ENCODE assay signal across 8 mouse cellular contexts in genomic region chr1:54250158-54250866, GRCm38 (mm10). TPM values are rescaled to one million over a fixed set of nuclear protein-coding genes. Genes with fewer than 3 reads are reported as not detected.
A peak's percentile ranks its signal among the peaks of the same experiment; 100 is the strongest.
DNase-seq lines count a peak whose midpoint lies in the region; ATAC-seq and TF ChIP-seq lines count a peak whose summit lies in the region.

Ccdc150 (plus strand) TSS chr1:54250683.

- WGBS in heart, embryonic 12.5 days, result 19% methylated on average over 33 of the region's 33 CpGs
- 18% methylated on average over 33 of the region's 33 CpGs for WGBS in kidney, embryonic 16.5 days

- ATAC-seq in heart, embryonic 12.5 days (ENCODE audit: insufficient number of reproducible peaks, low FRiP score), result peak; percentile 100
- ATAC-seq in kidney, embryonic 16.5 days (ENCODE audit: low FRiP score, low TSS enrichment), result peak; percentile 100

- no peaks in the 10 kb centered on the region for H3K9me3 ChIP-seq in heart, embryonic 12.5 days (replicated peaks)
- H3K9me3 ChIP-seq in kidney, embryonic 16.5 days (ENCODE audit: low read length), result no peaks in the 10 kb centered on the region

- peak within 1 kb of the TSS; percentile 68 for H3K9ac ChIP-seq in heart, embryonic 12.5 days
- peak within 1 kb of the TSS; percentile 72 for H3K9ac ChIP-seq in kidney, embryonic 16.5 days (replicated peaks; ENCODE audit: low read length)

- no peaks in the 10 kb centered on the region for H3K27me3 ChIP-seq in heart, embryonic 12.5 days (replicated peaks)
- H3K27me3 ChIP-seq in kidney, embryonic 16.5 days (ENCODE audit: insufficient read depth, low read length), result no peaks in the 10 kb centered on the region

- H3K4me3 ChIP-seq in heart, embryonic 12.5 days, result peak within 1 kb of the TSS; percentile 61
- H3K4me3 ChIP-seq in kidney, embryonic 16.5 days (ENCODE audit: low read length), result peak within 1 kb of the TSS; percentile 69

- no peak within 1 kb of the TSS for H3K27ac ChIP-seq in heart, embryonic 12.5 days (ENCODE audit: poor library complexity, severe bottlenecking)
- H3K27ac ChIP-seq in kidney, embryonic 16.5 days (ENCODE audit: low read length), result peak within 1 kb of the TSS; percentile 38; the same call in 1 of the 2 replicates

- DNase-seq in B cell, adult 2 months, result peak; percentile 59 to 66
- DNase-seq in brain, embryonic 14.5 days (ENCODE audit: low read depth), result peak; percentile 99
- peak; percentile 50 for DNase-seq in fat pad, adult 2 months (ENCODE audit: extremely low read depth, low read depth, low spot score)
- peak; percentile 87 for DNase-seq in liver
- DNase-seq in monocyte, adult 2 months (ENCODE audit: low read depth in 1 of 2, low spot score in 2 of 2), result peak; percentile 64 to 73
- peak; percentile 42 to 62 for DNase-seq in spleen, postnatal 14 days (ENCODE audit: low spot score in 2 of 2)

- peaks cover 6% of the 10 kb centered on the region for H3K4me1 ChIP-seq in heart, embryonic 12.5 days (replicated peaks)
- H3K4me1 ChIP-seq in kidney, embryonic 16.5 days (ENCODE audit: insufficient read depth, low read length), result peaks cover 5% of the 10 kb centered on the region

- peak within 1 kb of the TSS; percentile 82 for H3K4me2 ChIP-seq in heart, embryonic 12.5 days
- peak within 1 kb of the TSS; percentile 80 for H3K4me2 ChIP-seq in kidney, embryonic 16.5 days (replicated peaks; ENCODE audit: low read depth, low read length)

- TF ChIP-seq POLR2A in brain, embryonic 14.5 days (IDR thresholded peaks at IDR 0.05; ENCODE audit: borderline replicate concordance, extremely low read depth, insufficient read depth, insufficient read length, poor library complexity, severe bottlenecking), result no peak

- TF ChIP-seq CTCF in brain, embryonic 14.5 days (IDR thresholded peaks at IDR 0.05; ENCODE audit: borderline replicate concordance, extremely low read depth, insufficient read depth, insufficient read length), result peak; percentile 7; the same call in 1 of the 2 replicates

- no peaks in the 10 kb centered on the region for H3K36me3 ChIP-seq in heart, embryonic 12.5 days
- no peaks in the 10 kb centered on the region for H3K36me3 ChIP-seq in kidney, embryonic 16.5 days (ENCODE audit: insufficient read depth, low read length)

RNA-seq across cellular contexts. Expression of gene Ccdc150, which starts in this region (rescaled TPM):
- polyA plus RNA-seq in brain, embryonic 14.5 days (2012; rRNA removed), result 0.16 and 0.36 TPM in 2 replicates
- 0.28 and 0.32 TPM in 2 replicates for polyA plus RNA-seq in heart, embryonic 12.5 days (2016; fragmentation: Nextera tagmentation; extraction: Ambion mirVana)
- polyA plus RNA-seq in kidney, embryonic 16.5 days (2015; fragmentation: Nextera tagmentation; extraction: Ambion mirVana), result 0.16 and 0.76 TPM in 2 replicates

Comparison
In these comparisons a context has a peak if more than half of its experiments do, and no peak if none do; other contexts are left out.
1. Peak in DNase-seq in brain, embryonic 14.5 days; RNA of the gene not detected or under 1 TPM.
2. Peak in ATAC-seq, H3K4me3 ChIP-seq, H3K9ac ChIP-seq and H3K4me2 ChIP-seq in heart, embryonic 12.5 days; RNA of the gene not detected or under 1 TPM.
3. Peak in ATAC-seq, H3K4me3 ChIP-seq, H3K27ac ChIP-seq, H3K9ac ChIP-seq and H3K4me2 ChIP-seq in kidney, embryonic 16.5 days; RNA of the gene not detected or under 1 TPM.